Mouse (Mus musculus) lung, adult 2 months (tissue): ENCODE results near the gene Tmem38b.

ENCODE experiments used
- CTCF ChIP-seq: fragments of 200-500 bp; IDR thresholded peaks from 2 replicates; pipeline ENCODE4 v1.5.1; 2011; ENCODE audit warnings: mild to moderate bottlenecking, low read length, control low read depth; ENCODE audit not compliant: insufficient read depth
- POLR2A ChIP-seq: fragments of 200-500 bp; IDR thresholded peaks from 2 replicates; pipeline ENCODE4 v1.6.1; 2011; ENCODE audit warnings: low read depth, mild to moderate bottlenecking, control low read depth, low read length, borderline replicate concordance; ENCODE audit errors: extremely low read depth

GRCm38 (mm10) chr4:53818320-53818719 lies 7.5 kb upstream of the Tmem38b start:
- TF ChIP-seq POLR2A (no peak), CTCF (no peak)
